Comparison of ENCODE assay signal across 11 mouse cellular contexts in the genomic region with DNA sequence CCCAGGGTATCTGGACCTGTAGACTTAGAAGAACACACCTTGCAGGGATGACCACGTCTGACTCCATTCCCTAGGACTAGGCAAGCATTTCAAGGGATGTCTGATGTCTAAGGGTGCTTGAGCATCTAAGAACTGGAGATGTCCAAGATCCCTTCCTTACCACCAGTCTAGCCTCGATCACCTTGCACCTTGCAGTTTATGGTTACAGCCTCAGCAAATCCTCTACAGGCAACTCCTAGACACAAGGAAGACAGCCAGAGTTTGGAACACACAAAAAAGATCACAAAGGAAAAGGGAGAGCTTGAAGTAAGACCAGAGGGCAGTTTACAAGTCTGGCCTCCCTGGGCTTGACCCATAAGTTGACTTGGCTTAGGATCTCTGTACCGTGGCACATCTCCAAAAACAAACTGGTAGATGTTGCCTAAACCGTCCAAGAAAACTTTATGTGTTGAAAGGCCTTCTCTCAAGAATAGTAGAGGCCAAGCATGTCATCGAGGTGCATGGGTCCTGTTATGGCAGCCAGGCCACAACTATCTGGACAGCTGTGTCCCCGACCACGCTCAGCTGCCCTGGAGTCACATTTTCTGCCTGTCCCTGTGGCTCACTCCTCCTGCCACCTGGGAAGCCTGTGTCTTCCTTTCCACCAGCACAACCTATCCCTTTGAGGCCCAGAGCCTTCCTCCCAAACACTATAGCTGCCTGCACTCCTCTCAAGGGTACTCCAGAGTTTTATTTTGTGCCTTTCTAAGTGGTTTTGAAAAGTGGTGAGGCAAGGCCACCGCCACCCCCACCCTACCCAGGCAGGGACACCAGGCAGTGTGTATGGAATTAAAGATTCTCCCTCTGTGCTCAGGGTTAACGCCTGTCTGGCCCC. TPM values are rescaled to one million over a fixed set of nuclear protein-coding genes. Genes with fewer than 3 reads are reported as not detected.
A peak's percentile ranks its signal among the peaks of the same experiment; 100 is the strongest.
DNase-seq lines count a peak whose midpoint lies in the region; ATAC-seq lines count a peak whose summit lies in the region.
"Had no signal": no experiment of that assay in that cellular context is flagged by ENCODE, and none has a peak within 500 bp of the region (broad histone marks: within the 10 kb centered on the region; RNA-seq: fewer than 3 reads in every experiment).

No protein-coding gene starts in this region.

- no peak for ATAC-seq in heart, embryonic 14.5 days (ENCODE audit: insufficient number of reproducible peaks, insufficient read depth, low FRiP score, low read depth)
- no peak for ATAC-seq in liver, embryonic 13.5 days (ENCODE audit: low read depth)

- H3K36me3 ChIP-seq in heart, embryonic 14.5 days (ENCODE audit: control insufficient read depth, insufficient read depth, low read length), result no peaks in the 10 kb centered on the region
- no peaks in the 10 kb centered on the region for H3K36me3 ChIP-seq in liver, embryonic 13.5 days

- H3K4me1 ChIP-seq in heart, embryonic 14.5 days (ENCODE audit: control insufficient read depth in 2 of 2, insufficient read depth in 2 of 2, low read length in 2 of 2), result peaks cover 0 to 2% of the 10 kb centered on the region in 2 experiments; a peak in 1 of 4 replicates
- H3K4me1 ChIP-seq in liver, embryonic 13.5 days (replicated peaks), result peaks cover 35% of the 10 kb centered on the region

- H3K4me2 ChIP-seq in heart, embryonic 14.5 days (ENCODE audit: low read length), result peak overlapping the region; percentile 99
- peak overlapping the region; percentile 91 for H3K4me2 ChIP-seq in liver, embryonic 13.5 days

- peaks cover 58% of the 10 kb centered on the region for H3K27me3 ChIP-seq in heart, embryonic 14.5 days (ENCODE audit: control insufficient read depth, insufficient read depth, low read length)
- H3K27me3 ChIP-seq in liver, embryonic 13.5 days, result peaks cover 14% of the 10 kb centered on the region

- intact Hi-C loops in heart, postnatal 25 days (cut with DNase I), result no loop called here
- intact Hi-C loops in left cerebral cortex, postnatal 10 days (cut with DNase I), result no loop called here

- DNase-seq in heart, postnatal 25 days (ENCODE audit: low spot score), result no peak
- DNase-seq in thymus, postnatal 4 days, result peak; percentile 10
- no peak for DNase-seq in thymus, postnatal 25 days
- DNase-seq in liver, embryonic 13.5 days, result no peak
- DNase-seq in left cerebral cortex, adult 11 months (ENCODE audit: low spot score), result no peak
- DNase-seq in right cerebral cortex, postnatal 10 days (ENCODE audit: low spot score in 2 of 2), result no peak
- DNase-seq in left cerebral cortex, postnatal 10 days (ENCODE audit: extremely low spot score in 1 of 2, low spot score in 2 of 2), result no peak

- no peaks in the 10 kb centered on the region for H3K9me3 ChIP-seq in heart, embryonic 14.5 days (ENCODE audit: control insufficient read depth, low read length)
- H3K9me3 ChIP-seq in liver, embryonic 13.5 days (replicated peaks), result no peaks in the 10 kb centered on the region

- no peak overlapping the region for H3K9ac ChIP-seq in heart, embryonic 14.5 days (ENCODE audit: low read length)
- H3K9ac ChIP-seq in liver, embryonic 13.5 days, result peak overlapping the region; percentile 89

- no peak overlapping the region for H3K27ac ChIP-seq in heart, embryonic 14.5 days (replicated peaks in 1 of 2; ENCODE audit: control insufficient read depth in 1 of 2, insufficient read depth in 1 of 2, low read depth in 2 of 2, low read length in 2 of 2)
- H3K27ac ChIP-seq in liver, embryonic 13.5 days, result peak overlapping the region; percentile 91

- WGBS in heart, embryonic 14.5 days, result 59% methylated on average over 9 of the region's 9 CpGs
- WGBS in liver, embryonic 13.5 days (ENCODE audit: insufficient replicate concordance), result 48% methylated on average over 9 of the region's 9 CpGs

- H3K4me3 ChIP-seq in heart, embryonic 14.5 days (ENCODE audit: control insufficient read depth in 1 of 2, insufficient read depth in 1 of 2, low read depth in 1 of 2, low read length in 2 of 2), result no peak overlapping the region
- peak overlapping the region; percentile 86 for H3K4me3 ChIP-seq in liver, embryonic 13.5 days (replicated peaks)

RNA-seq across cellular contexts. Expression of gene Ikzf1, which starts 0.5 kb away (rescaled TPM):
- 0.69 and 1.5 TPM in 2 replicates for polyA plus RNA-seq in heart, embryonic 14.5 days (2014; fragmentation: Nextera tagmentation; extraction: Ambion mirVana)
- 1 to 10 TPM; 1.8 to 2.2 TPM for total RNA-seq in heart, postnatal 25 days (2021)
- polyA plus RNA-seq in liver, embryonic 13.5 days (2015; fragmentation: Nextera tagmentation; extraction: Ambion mirVana), result 28.3 and 44.6 TPM in 2 replicates
- 1 to 10 TPM; 3.2 to 3.6 TPM for total RNA-seq in left cerebral cortex, postnatal 10 days (2021)

RNA-seq across cellular contexts. Expression of gene 4930512M02Rik, which starts 56.7 kb away (rescaled TPM):
- not detected in 2 replicates for polyA plus RNA-seq in heart, embryonic 14.5 days (2014; fragmentation: Nextera tagmentation; extraction: Ambion mirVana)
- not detected for total RNA-seq in heart, postnatal 25 days (2021)
- not detected in 2 replicates for polyA plus RNA-seq in liver, embryonic 13.5 days (2015; fragmentation: Nextera tagmentation; extraction: Ambion mirVana)
- not detected for total RNA-seq in left cerebral cortex, postnatal 10 days (2021)
- total RNA-seq: layer of hippocampus, adult 18-20 months had no signal
- polyA plus RNA-seq: frontal cortex, adult 2 months; neural tube, embryonic 14.5 days had no signal
